Mouse (Mus musculus) embryonic fibroblast, embryonic 13.5 days (primary cell): ENCODE measurements at regions not wholly inside any gene's neighbourhood (a gene's known extent, or its start where the extent isn't known, plus 50 kb on each side); places are given as distances from the start of the nearest gene placed in this dataset.

Experiments
- CTCF ChIP-seq: IDR thresholded peaks from 2 replicates; pipeline ENCODE4 v1.5.1; 2011; ENCODE audit warnings: mild to moderate bottlenecking, control low read depth, low read length, moderate library complexity, borderline replicate concordance; ENCODE audit not compliant: insufficient read depth
- POLR2A ChIP-seq: IDR thresholded peaks from 2 replicates; pipeline ENCODE4 v1.6.1; 2011; ENCODE audit warnings: low read depth, mild to moderate bottlenecking, control low read depth, low read length, moderate library complexity

DNA sequence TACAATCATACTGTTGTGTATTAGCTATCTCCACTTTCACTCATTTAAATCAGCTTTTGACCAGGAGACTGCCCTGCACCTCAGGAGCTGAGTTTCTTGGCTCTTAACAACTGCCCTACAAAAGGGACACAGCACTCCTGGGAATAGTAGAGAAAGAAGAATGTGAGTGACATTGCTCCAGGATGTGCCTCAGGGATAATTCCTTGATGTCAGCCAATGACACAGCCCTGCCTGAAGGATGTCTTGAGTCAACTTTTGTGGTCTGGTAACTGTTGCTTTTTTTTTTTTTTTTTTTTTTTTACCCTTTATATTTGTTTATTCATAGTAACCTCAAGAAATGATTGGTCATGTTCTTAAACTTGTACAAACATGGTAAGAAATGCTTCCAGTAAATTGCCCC lies 415.5 kb downstream of the Hdgfl1 start:
- TF ChIP-seq CTCF (no peak), POLR2A (no peak)
